Mouse (Mus musculus) lung, postnatal 0 days (tissue): ENCODE results near the gene Lrrc45. TPM values are rescaled to one million over a fixed set of nuclear protein-coding genes. Genes with fewer than 3 reads are reported as not detected.

Experiments
- ATAC-seq: fragments of 200-750 bp; cut with Nextera tagmentation; 2 replicates; pipeline ENCODE4 v1.8.0; 2017; ENCODE audit warnings: moderate library complexity
- DNase-seq: peaks from one replicate; pipeline ENCODE4 v3.0.0-alpha.2; 2016; ENCODE audit warnings: low spot score
- H3K27ac ChIP-seq: fragments of 300-500 bp; sonication (generic); 2 replicates; pipeline ENCODE4 v1.5.1; 2014; ENCODE audit warnings: antibody characterized with exemption, mild to moderate bottlenecking, low read length, mixed read lengths
- H3K27me3 ChIP-seq: fragments of 300-500 bp; sonication (generic); replicated peaks from 2 replicates; pipeline ENCODE4 v1.6.1; 2014; ENCODE audit warnings: low read length, mixed read lengths; ENCODE audit not compliant: insufficient read depth
- H3K36me3 ChIP-seq: fragments of 300-500 bp; sonication (generic); 2 replicates; pipeline ENCODE4 v1.6.1; 2014; ENCODE audit warnings: low read length, mixed read lengths; ENCODE audit not compliant: insufficient read depth
- H3K4me1 ChIP-seq: fragments of 300-500 bp; sonication (generic); 2 replicates; pipeline ENCODE4 v1.6.1; 2014; ENCODE audit warnings: antibody characterized with exemption, low read depth, low read length, mixed read lengths; ENCODE audit not compliant: insufficient read depth
- H3K4me2 ChIP-seq: fragments of 300-500 bp; sonication (generic); replicated peaks from 2 replicates; pipeline ENCODE4 v1.6.1; 2014; ENCODE audit warnings: low read depth, mild to moderate bottlenecking, low read length, moderate library complexity, mixed read lengths
- H3K4me3 ChIP-seq: fragments of 300-500 bp; sonication (generic); 2 replicates; pipeline ENCODE4 v1.5.1; 2014; ENCODE audit warnings: low read depth, low read length
- H3K9ac ChIP-seq: fragments of 300-500 bp; sonication (generic); replicated peaks from 2 replicates; pipeline ENCODE4 v1.6.1; 2014; ENCODE audit warnings: low read depth, mild to moderate bottlenecking
- H3K9me3 ChIP-seq: fragments of 300-500 bp; sonication (generic); 2 replicates; pipeline ENCODE4 v1.6.1; 2016; ENCODE audit warnings: low read length, mixed read lengths
- CTCF ChIP-seq: IDR thresholded peaks from 2 replicates; pipeline ENCODE4 v1.5.1; 2016; ENCODE audit warnings: antibody characterized with exemption, mild to moderate bottlenecking
- EP300 ChIP-seq: IDR thresholded peaks from 2 replicates; pipeline ENCODE4 v1.6.1; 2016; ENCODE audit warnings: antibody characterized with exemption, mild to moderate bottlenecking, control low read depth
- WGBS: fragments of 180-500 bp; shearing (Covaris S2); extraction: QIAGEN DNeasy Blood & Tissue Kit; methylation state at CpG from one replicate; pipeline ENCODE4 v1.1.7; 2014; 5-methylcytosine and 5-hydroxymethylcytosine counted together
- polyA plus RNA-seq: library from polyadenylated mRNA; unstranded; fragments of >200 nt; fragmentation: Nextera tagmentation; extraction: Ambion mirVana; gene quantifications from 2 replicates; pipeline ENCODE4 v1.2.1, GENCODE M21; 2015

Lrrc45 gene
- polyA plus RNA-seq, 1 experiment from 2014 or later, result 37.3 TPM

DNA sequence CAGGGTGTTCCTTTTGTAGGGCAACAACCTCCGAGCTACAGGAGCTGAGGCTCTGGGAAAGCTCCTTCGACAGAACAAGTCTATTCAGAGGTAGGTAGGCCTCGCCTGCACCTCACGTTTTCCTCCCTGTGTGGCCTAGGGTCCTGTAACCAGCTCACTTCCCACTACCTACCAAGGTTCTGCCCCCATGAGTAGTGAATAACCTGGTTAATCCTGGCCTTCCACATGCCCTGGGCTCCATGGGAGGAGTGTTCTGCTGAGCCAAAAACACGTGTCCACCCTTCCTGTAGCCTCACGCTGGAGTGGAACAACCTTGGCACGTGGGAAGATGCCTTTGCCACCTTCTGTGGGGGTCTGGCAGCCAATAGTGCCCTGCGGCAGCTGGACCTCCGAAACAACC, 1.4 kb downstream of the Lrrc45 start:
- Histone ChIP-seq H3K9ac (no peak overlapping the region), H3K4me3 (no peak overlapping the region), H3K9me3 (no peaks in the 10 kb centered on the region), H3K4me1 (peaks cover 9% of the 10 kb centered on the region; the same call in 1 of the 2 replicates), H3K4me2 (no peak overlapping the region), H3K27me3 (no peaks in the 10 kb centered on the region), H3K27ac (no peak overlapping the region), H3K36me3 (0 out of 2 replicates have a peak, but pooled peaks cover 2% of the 10 kb centered on the region)
- TF ChIP-seq EP300 (no peak), CTCF (no peak)
- 88% methylated on average over 9 of the region's 9 CpGs for WGBS
- ATAC-seq, result no peak
- no peak for DNase-seq

GRCm38 (mm10) chr11:120719242-120719641, 5.5 kb downstream of the Lrrc45 start:
- TF ChIP-seq CTCF (no peak), EP300 (no peak)
- Histone ChIP-seq H3K4me3 (no peak overlapping the region), H3K9ac (no peak overlapping the region), H3K4me1 (peaks cover 20% of the 10 kb centered on the region), H3K27me3 (no peaks in the 10 kb centered on the region), H3K9me3 (no peaks in the 10 kb centered on the region), H3K4me2 (no peak overlapping the region), H3K27ac (no peak overlapping the region), H3K36me3 (no peaks in the 10 kb centered on the region)
- 92% methylated on average over 9 of the region's 9 CpGs for WGBS
- DNase-seq, result no peak
- ATAC-seq, result no peak

GRCm38 (mm10) chr11:120719841-120720376, 6.2 kb downstream of the Lrrc45 start:
- H3K4me3 ChIP-seq, result no peak overlapping the region
- TF ChIP-seq EP300 (no peak), CTCF (no peak)
- DNase-seq, result peak; percentile 4
- H3K36me3 ChIP-seq, result no peaks in the 10 kb centered on the region
- H3K27me3 ChIP-seq, result no peaks in the 10 kb centered on the region
- 83% methylated on average over 13 of the region's 13 CpGs for WGBS
- H3K4me2 ChIP-seq, result no peak overlapping the region
- H3K27ac ChIP-seq, result no peak overlapping the region
- H3K9ac ChIP-seq, result no peak overlapping the region
- H3K4me1 ChIP-seq, result peaks cover 17% of the 10 kb centered on the region
- ATAC-seq, result no peak
- H3K9me3 ChIP-seq, result no peaks in the 10 kb centered on the region

DNA sequence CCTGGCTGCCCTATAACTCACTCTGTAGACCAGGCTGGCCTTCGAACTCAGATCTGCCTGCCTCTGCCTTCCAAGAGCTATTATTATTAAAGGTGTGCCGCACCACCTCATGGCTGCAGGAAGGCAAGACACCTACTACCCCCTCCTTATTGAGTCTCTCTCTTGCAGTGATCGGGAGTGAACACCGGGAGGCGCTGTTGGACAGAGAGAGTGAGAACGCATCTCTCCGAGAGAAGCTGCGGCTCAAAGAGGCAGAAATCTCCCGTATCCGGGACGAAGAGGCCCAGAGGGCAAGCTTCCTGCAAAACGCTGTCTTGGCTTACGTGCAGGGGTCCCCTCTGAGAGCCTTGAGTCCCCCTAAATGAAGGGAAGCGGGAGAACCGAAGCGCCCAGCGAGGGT, 6.7 kb downstream of the Lrrc45 start:
- peak; percentile 94 for DNase-seq
- peaks cover 17% of the 10 kb centered on the region for H3K4me1 ChIP-seq
- H3K4me3 ChIP-seq, result peak overlapping the region; percentile 40; the same call in 1 of the 2 replicates
- peak overlapping the region; percentile 32; the same call in 1 of the 2 replicates for H3K9ac ChIP-seq
- H3K27me3 ChIP-seq, result no peaks in the 10 kb centered on the region
- peak overlapping the region; percentile 39; the same call in 1 of the 2 replicates for H3K27ac ChIP-seq
- no peaks in the 10 kb centered on the region for H3K36me3 ChIP-seq
- ATAC-seq, result peak; percentile 25
- no peaks in the 10 kb centered on the region for H3K9me3 ChIP-seq
- TF ChIP-seq CTCF (peak; percentile 99), EP300 (peak; percentile 7; the same call in 1 of the 2 replicates)
- WGBS, result 12% methylated on average over 17 of the region's 17 CpGs
- H3K4me2 ChIP-seq, result peak overlapping the region; percentile 77

GRCm38 (mm10) chr11:120721124-120722066, 7.7 kb downstream of the Lrrc45 start, which contains the start of gene Rac3:
TSS of gene Rac3 (plus strand) at chr11:120721470.
- WGBS, result under 1% methylated on average over 64 of the region's 90 CpGs

GRCm38 (mm10) chr11:120722067-120722630, 8.4 kb downstream of the Lrrc45 start:
- H3K27ac ChIP-seq, result peak overlapping the region; percentile 39; the same call in 1 of the 2 replicates

More at GRCm38 (mm10) chr11:120721124-120722066, 7.7 kb downstream of the Lrrc45 start, which contains the start of gene Rac3:
- Histone ChIP-seq H3K36me3 (no peaks in the 10 kb centered on the region), H3K4me3 (peak within 1 kb of the TSS; percentile 40), H3K27me3 (no peaks in the 10 kb centered on the region), H3K27ac (peak within 1 kb of the TSS; percentile 39), H3K9ac (peak within 1 kb of the TSS; percentile 32), H3K4me1 (peaks cover 19% of the 10 kb centered on the region), H3K4me2 (peak within 1 kb of the TSS; percentile 77), H3K9me3 (no peaks in the 10 kb centered on the region)
- ATAC-seq (peak; percentile 80), DNase-seq (peak; percentile 84)
- TF ChIP-seq EP300 (no peak), CTCF (no peak)

More at GRCm38 (mm10) chr11:120722067-120722630, 8.4 kb downstream of the Lrrc45 start:
- WGBS, result 16% methylated on average over 21 of the region's 21 CpGs
- DNase-seq (no peak), ATAC-seq (no peak)
- Histone ChIP-seq H3K4me3 (peak overlapping the region; percentile 40), H3K27me3 (no peaks in the 10 kb centered on the region), H3K4me1 (peaks cover 21% of the 10 kb centered on the region), H3K9me3 (no peaks in the 10 kb centered on the region), H3K9ac (peak overlapping the region; percentile 32), H3K36me3 (no peaks in the 10 kb centered on the region), H3K4me2 (peak overlapping the region; percentile 77)
- TF ChIP-seq EP300, result no peak; the same call in 1 of the 2 replicates
- no peak; the same call in none of the 2 replicates for TF ChIP-seq CTCF
